In the genomic region with DNA sequence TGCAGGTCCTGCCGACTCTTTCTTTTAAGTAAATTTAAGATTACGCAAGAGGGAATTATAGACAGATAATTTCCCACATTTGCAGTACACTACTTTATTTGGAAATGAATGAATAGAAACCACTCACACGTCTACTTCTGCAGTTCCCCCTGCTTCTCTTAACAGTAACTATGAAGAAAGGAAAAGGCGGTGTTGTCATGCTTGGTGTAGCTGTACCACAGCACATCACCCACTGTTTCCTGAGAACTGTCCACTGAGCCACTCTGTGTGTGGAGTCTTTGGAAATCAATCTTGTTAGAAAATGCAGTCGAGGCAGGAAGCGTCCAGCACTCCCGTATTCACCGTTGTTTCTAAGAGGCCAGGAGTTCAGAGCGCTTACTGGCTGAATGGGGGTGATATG, we compare ENCODE assay signal across 22 mouse cellular contexts.
"Had no signal": no experiment of that assay in that cellular context is flagged by ENCODE, and none has a peak within 500 bp of the region (broad histone marks: within the 10 kb centered on the region; RNA-seq: fewer than 3 reads in every experiment).

No protein-coding gene starts in this region.

- ATAC-seq: intestine, embryonic 16.5 days; liver, embryonic 12.5 days had no signal

- H3K9ac ChIP-seq: limb, embryonic 13.5 days; liver, embryonic 12.5 days; liver, embryonic 15.5 days; lung, embryonic 15.5 days; stomach, embryonic 15.5 days had no signal

- H3K4me1 ChIP-seq: limb, embryonic 10.5 days; liver, embryonic 12.5 days; liver, embryonic 15.5 days; lung, embryonic 15.5 days; stomach, embryonic 15.5 days had no signal

- H3K4me3 ChIP-seq: layer of hippocampus, adult 2 months; limb, embryonic 10.5 days; limb, embryonic 13.5 days; liver, embryonic 12.5 days; liver, embryonic 15.5 days; lung, embryonic 15.5 days; megakaryocyte, embryonic 14.5 days; stomach, embryonic 15.5 days had no signal

- H3K27me3 ChIP-seq: limb, embryonic 13.5 days; liver, embryonic 12.5 days; liver, embryonic 15.5 days; lung, embryonic 15.5 days; stomach, embryonic 15.5 days had no signal

- H3K36me3 ChIP-seq: limb, embryonic 13.5 days; liver, embryonic 12.5 days; liver, embryonic 15.5 days; lung, embryonic 15.5 days; stomach, embryonic 15.5 days had no signal

- DNase-seq: kidney, adult 18-20 months; kidney, adult 9 months; kidney, postnatal 14 days; kidney, postnatal 4 days; layer of hippocampus, adult 9-11 months; liver; lung, adult 18-20 months; lung, postnatal 10 days; lung, postnatal 36 days; right cerebral cortex, adult 18-20 months; right cerebral cortex, postnatal 14 days; right cerebral cortex, postnatal 4 days had no signal

- H3K27ac ChIP-seq: layer of hippocampus, adult 2 months; limb, embryonic 10.5 days; limb, embryonic 13.5 days; liver, embryonic 12.5 days; liver, embryonic 15.5 days; lung, embryonic 15.5 days; stomach, embryonic 15.5 days had no signal

- H3K4me2 ChIP-seq: limb, embryonic 13.5 days; liver, embryonic 12.5 days; liver, embryonic 15.5 days; lung, embryonic 15.5 days; midbrain, embryonic 11.5 days; stomach, embryonic 15.5 days had no signal

- H3K9me3 ChIP-seq: limb, embryonic 10.5 days; limb, embryonic 13.5 days; liver, embryonic 12.5 days; liver, embryonic 15.5 days; lung, embryonic 15.5 days; megakaryocyte, embryonic 14.5 days; stomach, embryonic 15.5 days had no signal
